Mouse (Mus musculus) adrenal gland (tissue): ENCODE results near the gene Cep126.

Experiments used
- intact Hi-C: fragments of 180-260 bp; cut with DNase I; formaldehyde crosslinking; loops from one replicate; pipeline ENCODE4 v1.15.1; 2025
- long read RNA-seq, 2 experiments: library from polyadenylated mRNA; unstranded; transcript quantifications; one replicate each; pipeline ENCODE4 v2.0.0; 2020; ENCODE audit warnings: borderline replicate concordance in 1 of 2; ENCODE audit not compliant: insufficient replicate concordance in 1 of 2

Cep126 gene
- long read RNA-seq, experiment 1, partial matches to known transcripts, result 6 of 7 reads
- long read RNA-seq, experiment 1, other reads (novel, unspliced or antisense), result 1 of 7 reads
- long read RNA-seq, experiment 2, partial matches to known transcripts, result 10 of 11 reads
- long read RNA-seq, experiment 2, other reads (novel, unspliced or antisense), result 0 of 11 reads

GRCm38 (mm10) chr9:8134117-8134574 is at the start of gene Cep126:
TSS of gene Cep126 (minus strand) at chr9:8134294.
- intact Hi-C loops, result no loop called here

DNA sequence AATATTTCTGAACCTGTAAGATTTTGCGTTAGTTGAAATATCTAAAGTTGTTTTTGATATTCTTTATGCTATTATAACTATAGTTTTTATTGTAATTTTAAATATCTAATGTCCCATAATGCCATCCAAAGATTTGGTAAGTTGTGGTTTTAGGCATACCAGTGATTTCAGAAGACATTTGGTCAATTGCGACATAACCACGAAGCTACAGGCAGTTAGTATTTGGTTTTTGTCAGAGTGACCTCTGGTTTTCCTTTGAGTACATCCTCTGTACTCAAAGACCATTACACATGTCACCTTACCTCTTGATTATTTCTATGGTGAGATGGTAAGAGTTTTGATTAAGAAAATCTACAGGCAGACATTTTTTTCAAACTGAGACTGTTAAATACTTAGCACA is 45.5 kb upstream of the Cep126 start:
- intact Hi-C loops, result no loop called here

GRCm38 (mm10) chr9:8177099-8177498 is 43.0 kb upstream of the Cep126 start:
- intact Hi-C loops, result no loop called here

- intact Hi-C loops, result no loop called here
Measured at GRCm38 (mm10) chr9:8157011-8157410, 22.9 kb upstream of the Cep126 start.

DNA sequence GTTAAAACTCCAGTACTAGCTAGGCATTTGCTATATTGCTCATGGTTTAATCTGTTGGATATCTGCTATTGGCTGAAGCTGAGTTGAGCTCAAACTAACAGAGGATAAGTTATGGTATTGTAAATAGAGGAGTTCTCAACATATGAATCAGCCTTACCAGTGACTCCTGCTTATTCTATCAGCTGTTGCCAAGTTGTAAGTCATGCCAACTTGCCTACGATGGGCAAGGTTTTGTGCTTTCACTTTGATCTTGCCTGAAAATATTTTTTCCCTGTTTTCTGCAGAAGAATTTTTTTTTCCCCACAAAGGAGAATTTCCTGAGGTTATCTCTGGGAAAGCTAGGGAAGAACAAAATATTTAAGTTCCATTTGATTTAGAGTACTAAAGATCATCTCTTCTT is 5.4 kb upstream of the Cep126 start:
- intact Hi-C loops, result no loop called here

DNA sequence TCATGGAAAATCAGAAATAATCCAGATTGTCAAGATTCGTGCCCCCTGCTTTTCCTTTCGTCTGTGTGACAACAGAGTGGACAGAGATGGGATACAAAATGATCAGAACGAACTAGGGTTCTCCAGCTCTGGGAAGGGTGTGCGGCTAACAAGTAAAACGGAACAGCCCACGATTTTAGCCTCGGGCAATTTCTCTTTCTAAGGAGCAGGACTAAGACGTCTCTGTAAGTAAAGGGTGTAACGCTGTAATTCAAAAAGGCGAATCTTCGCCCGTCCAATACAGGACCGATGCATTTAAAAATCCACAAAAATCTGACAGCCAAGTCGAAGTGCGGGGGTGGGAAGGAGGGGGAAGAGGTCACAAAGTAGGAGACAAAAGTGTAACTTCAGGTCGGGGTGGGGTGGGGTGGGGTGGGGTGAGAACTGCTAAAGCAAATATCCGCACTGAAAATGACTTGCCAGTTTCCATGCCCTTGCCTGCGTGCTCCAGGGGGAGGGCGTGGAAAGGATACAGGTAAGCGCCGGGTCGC is 443 bp downstream of the Cep126 start:
- intact Hi-C loops, result no loop called here

DNA sequence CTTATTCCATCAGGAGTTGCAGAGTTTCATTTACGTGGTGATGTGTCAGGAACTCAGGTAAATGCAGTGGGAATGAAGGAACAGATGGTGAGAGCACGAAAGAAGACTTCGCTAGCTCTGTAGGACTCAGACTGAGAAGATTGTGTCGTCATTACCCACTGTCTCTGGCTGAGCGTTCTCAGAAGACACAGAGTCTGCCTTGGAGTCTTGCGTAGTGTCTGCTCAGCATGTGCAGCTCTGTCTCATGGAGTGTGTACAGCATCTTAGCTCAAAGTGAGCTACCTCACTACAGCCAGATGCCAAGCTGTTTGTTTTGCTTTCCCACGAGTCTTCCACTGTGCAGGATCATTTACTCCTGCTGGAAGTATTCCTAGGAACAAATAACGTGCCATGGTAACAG is 10.6 kb downstream of the Cep126 start:
- intact Hi-C loops, result no loop called here

DNA sequence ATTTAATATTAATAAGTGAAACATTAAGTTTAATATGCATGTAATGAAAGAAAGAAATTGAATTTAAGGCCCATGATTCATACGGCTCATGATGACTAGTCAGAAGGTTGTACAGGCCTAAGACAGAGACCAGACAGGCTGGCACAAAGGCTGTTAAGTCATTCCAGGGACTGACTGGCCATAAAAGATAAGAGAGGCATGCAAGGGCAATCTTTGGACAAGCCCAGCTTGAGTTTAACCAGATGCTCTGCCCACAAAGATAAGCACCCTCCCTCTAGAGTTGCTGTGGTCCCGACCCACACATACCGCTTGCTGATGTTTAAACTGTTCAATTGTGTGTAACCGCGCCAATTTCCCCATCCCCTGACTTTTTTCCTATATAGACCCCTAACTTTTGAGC is 19.6 kb downstream of the Cep126 start:
- intact Hi-C loops, result no loop called here

DNA sequence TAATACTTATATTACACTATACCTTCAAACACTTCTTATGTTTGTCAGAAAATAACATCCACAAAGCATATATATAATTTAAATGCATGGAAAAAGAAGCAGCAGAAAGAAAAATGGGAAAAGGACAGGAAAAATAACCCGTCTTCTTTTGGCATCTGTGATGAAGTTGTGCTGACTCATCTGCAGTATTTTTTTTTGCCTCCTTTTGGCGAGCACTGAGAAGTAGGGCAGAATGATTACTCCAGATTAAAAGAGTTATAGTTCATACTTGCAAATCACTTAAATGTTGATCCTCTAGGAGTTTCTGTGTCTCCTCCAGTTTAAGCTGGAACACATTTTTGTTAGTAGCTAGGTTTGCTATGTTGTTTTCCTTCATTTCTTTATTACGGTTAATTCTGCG is 31.0 kb downstream of the Cep126 start:
- intact Hi-C loops, result no loop called here

DNA sequence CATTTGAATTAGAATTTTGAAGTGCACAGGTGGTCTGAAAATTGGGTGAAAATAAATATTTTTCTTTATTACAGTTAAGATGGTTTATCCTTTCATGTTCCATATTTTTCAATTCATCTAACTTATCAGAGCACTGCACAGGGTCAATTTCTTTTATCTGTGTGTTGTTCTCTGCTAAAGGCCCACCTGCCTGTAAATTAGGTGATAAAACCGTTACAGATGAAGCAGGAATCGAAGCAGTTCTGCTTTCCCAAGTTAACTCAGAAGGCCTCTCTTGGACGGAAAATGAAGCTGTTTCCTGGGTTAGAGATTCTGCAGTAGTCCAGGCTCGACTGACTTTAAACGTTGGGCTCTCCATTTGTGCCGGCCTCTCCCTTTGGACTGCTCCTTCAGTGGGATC is 33.1 kb downstream of the Cep126 start:
- intact Hi-C loops, result no loop called here

- intact Hi-C loops, result loop anchor here (10.0 kb wide), 1 partner anchor 126 kb away; no protein-coding TSS in a partner anchor
Measured at GRCm38 (mm10) chr9:8078882-8079281, 55.2 kb downstream of the Cep126 start.

DNA sequence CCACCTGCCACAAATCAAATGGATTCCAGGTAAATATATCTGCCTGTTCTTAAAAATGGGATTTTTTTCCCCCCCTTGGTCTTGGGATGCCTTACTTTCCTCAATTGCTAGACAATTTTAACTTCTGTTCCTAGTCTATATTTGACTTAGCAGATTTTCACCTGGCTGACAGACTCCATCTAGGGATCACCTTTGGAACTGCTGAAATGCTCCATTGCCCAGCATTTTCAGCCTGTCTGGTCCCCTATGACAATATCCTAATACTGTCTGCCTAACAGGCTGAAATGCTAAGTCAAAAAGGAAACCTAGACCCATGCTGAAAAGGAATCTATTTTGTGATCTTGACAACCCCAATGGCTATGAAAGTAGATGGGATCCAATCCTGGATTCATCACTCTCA is 59.7 kb downstream of the Cep126 start:
- intact Hi-C loops, result loop anchor here (10.0 kb wide), 1 partner anchor 130 kb away; no protein-coding TSS in a partner anchor

GRCm38 (mm10) chr9:8073203-8073755 is 60.8 kb downstream of the Cep126 start:
- intact Hi-C loops, result loop anchor here (10.0 kb wide), 1 partner anchor 132 kb away; no protein-coding TSS in a partner anchor

- intact Hi-C loops, result no loop called here
Measured at GRCm38 (mm10) chr9:8059636-8060035, 74.5 kb downstream of the Cep126 start.

- intact Hi-C loops, result no loop called here
Measured at GRCm38 (mm10) chr9:8054831-8055230, 79.3 kb downstream of the Cep126 start.

GRCm38 (mm10) chr9:8043044-8043387 is 91.1 kb downstream of the Cep126 start:
- intact Hi-C loops, result no loop called here

DNA sequence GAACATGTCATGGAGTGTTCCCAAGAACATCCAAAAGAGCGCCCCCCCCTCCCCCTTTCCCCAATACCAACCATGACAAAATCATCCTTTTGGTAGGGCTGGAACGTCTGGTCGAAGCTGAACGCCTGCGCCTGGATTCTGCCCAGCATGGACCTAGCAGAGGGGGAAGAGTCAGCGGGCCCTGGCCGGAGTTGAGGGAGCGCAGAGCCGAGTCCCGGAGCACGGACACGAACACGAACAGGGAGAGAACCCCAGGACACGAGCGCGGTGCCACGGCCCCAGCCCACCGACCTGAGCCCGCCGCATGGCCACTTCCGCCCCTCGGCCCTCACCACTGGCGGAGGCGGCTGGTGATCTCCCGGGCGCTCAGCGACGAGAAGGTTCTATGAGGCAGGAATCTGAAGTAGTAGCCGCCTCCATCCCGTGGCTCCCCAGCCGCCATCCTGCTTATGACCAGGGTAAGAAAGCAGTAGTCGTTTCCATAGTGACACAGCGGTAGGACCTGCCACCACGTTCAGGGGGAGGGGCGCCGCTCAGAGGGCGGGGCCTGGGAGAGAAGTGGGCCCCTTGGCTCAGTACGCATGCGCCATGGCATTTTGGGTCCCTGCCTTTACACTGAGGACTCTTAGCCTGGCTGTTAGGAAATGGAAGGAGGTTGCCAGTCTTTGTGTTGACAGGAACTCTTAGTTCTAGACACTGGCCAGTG is 91.6 kb downstream of the Cep126 start, which contains the start of gene Cfap300:
Gene Cfap300 (minus strand): TSS at position 486 of the 706 bp plus-strand sequence.
- intact Hi-C loops, result no loop called here

DNA sequence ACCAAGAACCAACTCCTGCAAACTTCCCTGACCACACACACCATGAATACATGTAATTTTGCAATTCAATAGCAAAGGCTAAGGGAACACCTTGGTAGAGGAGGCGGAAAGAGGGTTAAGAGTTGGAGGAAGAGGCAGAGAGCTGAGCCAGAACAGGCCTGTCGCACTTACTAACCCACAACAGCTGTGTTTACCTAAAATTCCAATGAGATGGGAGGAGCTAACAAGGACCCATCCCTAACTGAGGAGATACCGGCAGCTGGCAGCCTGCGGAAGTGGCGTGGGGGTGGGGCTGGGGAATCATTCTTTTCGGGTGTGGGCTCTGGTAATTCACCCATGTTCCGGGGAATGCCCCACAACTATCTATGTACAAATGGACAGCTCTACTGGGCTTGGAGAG is 98.5 kb downstream of the Cep126 start:
- intact Hi-C loops, result no loop called here

DNA sequence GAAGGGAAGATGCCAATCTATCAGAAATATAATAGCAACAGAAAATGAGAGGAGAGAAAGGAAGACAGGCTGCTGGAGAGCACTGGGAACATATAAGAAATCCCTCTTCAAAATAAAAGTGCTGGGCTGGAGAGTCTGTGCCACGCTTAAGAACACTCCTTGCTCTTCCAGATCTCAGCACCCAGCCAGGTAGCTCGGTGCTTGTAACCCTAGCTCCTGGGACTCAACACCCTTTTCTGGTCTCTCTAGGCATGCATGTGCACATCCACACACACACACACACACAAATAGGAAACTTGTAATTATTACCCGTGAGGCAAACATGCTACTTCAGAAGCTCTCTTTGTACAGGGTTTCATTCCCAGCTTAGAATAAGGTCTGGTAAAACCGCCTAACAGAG is 99.0 kb downstream of the Cep126 start:
- intact Hi-C loops, result no loop called here

DNA sequence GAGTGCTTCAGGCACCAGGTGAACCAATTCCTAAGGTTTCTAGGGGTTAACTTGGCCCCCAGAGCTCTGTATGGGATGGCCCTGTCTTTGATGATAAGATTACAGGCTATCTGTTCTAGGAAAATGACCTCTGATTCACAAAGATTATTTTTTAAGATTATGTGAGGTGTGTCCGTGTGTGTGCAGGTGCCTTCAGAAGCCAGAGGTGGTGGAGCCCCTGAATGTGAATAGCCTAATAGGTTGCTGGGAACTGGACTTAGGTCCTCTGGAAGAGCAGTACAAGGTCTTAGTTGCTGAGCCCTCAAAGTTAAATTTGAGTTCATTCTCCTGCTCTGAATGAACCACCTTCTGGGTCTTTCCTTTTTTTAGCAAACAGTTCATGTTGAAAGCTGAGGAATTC is 100.0 kb downstream of the Cep126 start:
- intact Hi-C loops, result no loop called here

- intact Hi-C loops, result no loop called here
Measured at GRCm38 (mm10) chr9:8032847-8033246, 101.2 kb downstream of the Cep126 start.
